Comparison of ENCODE assay signal across 16 mouse cellular contexts in the genomic region with DNA sequence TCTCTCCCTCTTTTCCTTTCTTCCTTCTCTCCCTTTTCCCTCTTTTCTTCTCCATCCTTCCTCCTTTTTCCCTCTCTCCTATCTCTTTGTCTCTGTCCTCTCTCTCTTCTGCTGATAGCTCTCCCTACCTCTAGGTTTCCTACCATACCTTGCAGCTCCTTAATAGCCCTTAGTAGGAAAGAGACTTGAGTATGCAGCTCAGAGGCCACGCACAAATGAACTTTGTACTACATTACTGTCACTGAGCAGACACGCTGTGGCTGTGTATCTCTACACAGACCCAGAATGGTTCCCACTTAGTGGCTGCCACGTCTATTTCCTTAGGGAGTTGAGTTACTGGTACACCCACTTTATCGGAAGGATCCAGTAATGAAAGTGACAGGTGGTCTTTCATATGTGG.
"Had no signal": no experiment of that assay in that cellular context is flagged by ENCODE, and none has a peak within 500 bp of the region (broad histone marks: within the 10 kb centered on the region; RNA-seq: fewer than 3 reads in every experiment).

No protein-coding gene starts in this region.

- H3K9ac ChIP-seq: lung, embryonic 14.5 days; midbrain, embryonic 12.5 days; neural tube, embryonic 13.5 days; neural tube, embryonic 15.5 days had no signal

- H3K4me3 ChIP-seq: megakaryocyte, embryonic 14.5 days; midbrain, embryonic 12.5 days; myocyte; neural tube, embryonic 13.5 days; neural tube, embryonic 15.5 days had no signal

- H3K27ac ChIP-seq: macrophage; midbrain, embryonic 12.5 days; neural tube, embryonic 13.5 days; neural tube, embryonic 15.5 days had no signal

- H3K9me3 ChIP-seq: megakaryocyte, embryonic 14.5 days; midbrain, embryonic 12.5 days; neural tube, embryonic 13.5 days; neural tube, embryonic 15.5 days had no signal

- H3K4me2 ChIP-seq: lung, embryonic 14.5 days; midbrain, embryonic 12.5 days; neural tube, embryonic 13.5 days; neural tube, embryonic 15.5 days had no signal

- H3K27me3 ChIP-seq: midbrain, embryonic 12.5 days; neural tube, embryonic 13.5 days; neural tube, embryonic 15.5 days had no signal

- DNase-seq: lung, embryonic 14.5 days; lung, postnatal 10 days; midbrain, embryonic 14.5 days; retina, postnatal 1 day; right cerebral cortex, adult 18-20 months; right cerebral cortex, postnatal 25 days; right cerebral cortex, postnatal 4 days; spleen, adult 18-20 months; thymus, adult 18-20 months; thymus, postnatal 36 days had no signal

- H3K36me3 ChIP-seq: midbrain, embryonic 12.5 days; neural tube, embryonic 13.5 days; neural tube, embryonic 15.5 days had no signal
